Mouse (Mus musculus) olfactory bulb, adult 2 months (tissue): ENCODE measurements around the gene Nat8f6.
"Not testable (repeated sequence)": the region's sequence is repeated elsewhere in the genome, so short reads cannot be mapped to it uniquely, and the experiment has no call there.

Experiments
- CTCF ChIP-seq: fragments of 200-500 bp; IDR thresholded peaks from 2 replicates; pipeline ENCODE4 v1.5.1; 2012; ENCODE audit warnings: low read depth, mild to moderate bottlenecking, low read length, moderate library complexity; ENCODE audit not compliant: insufficient read depth
- POLR2A ChIP-seq: fragments of 200-500 bp; IDR thresholded peaks from 2 replicates; pipeline ENCODE4 v1.6.1; 2012; ENCODE audit warnings: mild to moderate bottlenecking, low read depth, low read length, moderate library complexity; ENCODE audit not compliant: insufficient read depth

GRCm38 (mm10) chr6:85843677-85844458 lies 23.1 kb upstream of the Nat8f6 start:
- not testable (repeated sequence) for TF ChIP-seq CTCF, POLR2A
